Mouse (Mus musculus) layer of hippocampus, adult 9-10 months (tissue): ENCODE results near the gene Tas2r116.

Source experiments
- DNase-seq: peaks from one replicate; pipeline ENCODE4 v3.0.0; 2022; ENCODE audit warnings: low spot score

Tas2r116 gene

DNA sequence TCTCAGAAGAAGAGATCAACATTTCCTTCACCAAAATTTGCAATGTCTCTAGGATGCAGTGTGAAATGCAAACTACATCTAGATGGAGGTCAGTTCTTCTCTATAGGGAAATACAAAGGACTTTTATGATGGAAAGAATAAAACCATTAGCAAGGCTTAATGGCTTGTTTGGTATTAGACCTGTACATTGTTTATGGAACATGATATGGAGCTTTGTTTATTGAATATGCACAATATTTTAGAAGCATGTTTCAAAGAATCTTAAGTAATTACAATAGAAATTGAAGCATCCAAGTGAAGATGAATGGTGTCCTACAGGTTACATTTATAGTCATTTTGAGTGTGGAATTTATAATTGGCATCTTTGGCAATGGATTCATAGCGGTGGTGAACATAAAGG lies at the start of gene Tas2r116:
Gene Tas2r116 (plus strand): TSS at position 301 of the 400 bp plus-strand sequence.
- no peak for DNase-seq

DNA sequence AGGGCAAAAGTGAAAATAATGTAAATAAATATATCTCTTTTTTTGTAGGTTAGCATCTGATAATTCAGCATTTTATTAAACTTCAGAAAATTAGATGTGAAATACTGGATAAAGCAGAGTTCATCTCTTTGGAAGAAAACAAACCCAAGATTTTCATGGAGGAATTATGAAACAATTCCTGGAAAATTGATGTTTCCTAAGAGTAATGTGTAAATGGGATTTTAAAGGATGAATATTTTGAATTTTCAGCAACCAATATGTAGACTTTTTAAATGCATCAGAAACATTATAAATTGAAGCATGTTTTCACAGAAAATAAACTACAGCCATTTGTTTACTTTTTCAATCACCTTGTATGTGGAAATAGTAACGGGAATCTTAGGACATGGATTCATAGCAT lies 8.4 kb upstream of the Tas2r116 start, which contains the start of gene Tas2r123:
Gene Tas2r123 (plus strand): TSS at position 301 of the 400 bp plus-strand sequence.
- DNase-seq = no peak

DNA sequence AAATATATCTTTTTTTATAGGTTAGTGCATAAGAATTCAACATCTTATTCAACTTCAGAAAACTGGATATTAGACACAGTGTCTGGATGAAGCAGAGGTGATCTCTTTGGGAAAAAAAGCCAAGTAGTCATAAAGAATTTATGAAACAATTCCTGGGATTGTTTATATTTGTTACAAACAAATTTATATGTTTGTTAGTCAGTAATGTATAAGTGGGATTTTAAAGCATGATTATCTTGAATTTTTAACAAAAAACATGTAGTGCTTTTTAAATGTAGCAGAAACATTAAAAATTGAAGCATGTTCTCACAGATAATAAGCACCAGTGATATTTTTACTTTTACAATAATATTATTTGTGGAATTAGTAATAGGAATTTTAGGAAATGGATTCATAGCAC lies 12.5 kb downstream of the Tas2r116 start, which contains the start of gene Tas2r110:
Gene Tas2r110 (plus strand): TSS at position 301 of the 400 bp plus-strand sequence.
- no peak for DNase-seq

DNA sequence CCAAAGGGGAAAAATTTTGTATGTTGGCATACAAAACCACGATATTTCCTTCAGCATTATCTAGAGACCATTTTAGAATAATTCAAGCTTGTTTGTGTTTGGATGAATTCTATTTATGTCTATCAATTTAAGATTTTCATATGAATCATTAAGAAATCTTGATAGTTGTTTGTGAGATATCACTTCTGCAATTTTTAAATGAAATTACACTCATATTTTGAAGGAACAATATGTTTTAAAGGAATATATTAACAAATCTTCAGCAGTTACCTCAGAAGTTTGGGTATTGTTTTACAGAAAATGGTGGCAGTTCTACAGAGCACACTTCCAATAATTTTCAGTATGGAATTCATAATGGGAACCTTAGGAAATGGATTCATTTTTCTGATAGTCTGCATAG lies 37.5 kb downstream of the Tas2r116 start, which contains the start of gene Tas2r113:
Gene Tas2r113 (plus strand): TSS at position 301 of the 400 bp plus-strand sequence.
- no peak for DNase-seq
